Mouse (Mus musculus): ENCODE measurements around the gene Epb41l2.

DNA sequence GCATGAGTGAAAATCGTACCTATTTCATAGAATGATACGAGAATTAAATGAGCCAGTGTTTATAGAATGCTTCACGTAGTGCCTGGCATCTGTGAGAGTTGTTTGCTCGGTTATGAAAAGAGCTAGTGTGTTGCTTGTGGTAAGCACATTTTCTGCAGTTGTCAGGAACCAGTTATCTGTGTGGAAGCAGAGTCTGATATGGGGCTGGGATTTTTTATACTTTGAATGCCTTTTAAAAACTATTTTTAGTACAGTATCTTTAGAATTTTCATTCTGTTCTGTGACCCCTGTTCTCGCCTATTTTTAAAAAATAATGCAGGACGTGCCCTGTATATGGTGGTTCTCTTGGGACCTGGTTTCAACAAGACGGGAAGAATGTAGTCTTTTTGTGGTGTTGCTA is 6.1 kb downstream of the Epb41l2 start:
- TF ChIP-seq CTCF (IDR thresholded peaks at IDR 0.05; ENCODE audit: control insufficient read depth, insufficient read depth, insufficient read length) = no peak
- TF ChIP-seq MYOD1 (IDR thresholded peaks at IDR 0.05; ENCODE audit: control insufficient read depth, insufficient read length, low read depth) = no peak

Measured in C2C12 (cell line).